Mouse (Mus musculus) liver, postnatal 0 days (tissue): ENCODE measurements around the gene Sap30bp. TPM values are rescaled to one million over a fixed set of nuclear protein-coding genes. Genes with fewer than 3 reads are reported as not detected.
A peak's percentile ranks its signal among the peaks of the same experiment; 100 is the strongest.

Source experiments
- ATAC-seq: fragments of 200-750 bp; cut with Nextera tagmentation; 2 replicates; pipeline ENCODE4 v1.8.0; 2017; ENCODE audit warnings: mild to moderate bottlenecking, moderate library complexity
- DNase-seq: peaks from one replicate; pipeline ENCODE4 v3.0.0-alpha.2; 2016
- H3K27ac ChIP-seq: fragments of 300-500 bp; sonication (generic); 2 replicates; pipeline ENCODE4 v1.5.1; 2014; ENCODE audit warnings: antibody characterized with exemption, moderate library complexity, mild to moderate bottlenecking, low read depth
- H3K27me3 ChIP-seq: fragments of 300-500 bp; sonication (generic); 2 replicates; pipeline ENCODE4 v1.6.1; 2014; ENCODE audit warnings: low read length, control low read depth, mixed read lengths; ENCODE audit not compliant: insufficient read depth
- H3K36me3 ChIP-seq: fragments of 300-500 bp; sonication (generic); replicated peaks from 2 replicates; pipeline ENCODE4 v1.6.1; 2014; ENCODE audit warnings: mild to moderate bottlenecking, control low read depth, low read length, moderate library complexity, mixed read lengths; ENCODE audit not compliant: insufficient read depth
- H3K4me1 ChIP-seq: fragments of 300-500 bp; sonication (generic); 2 replicates; pipeline ENCODE4 v1.6.1; 2014; ENCODE audit warnings: antibody characterized with exemption, mild to moderate bottlenecking, control low read depth; ENCODE audit not compliant: insufficient read depth
- H3K4me2 ChIP-seq: fragments of 300-500 bp; sonication (generic); 2 replicates; pipeline ENCODE4 v1.6.1; 2014; ENCODE audit warnings: low read depth, mild to moderate bottlenecking, low read length, moderate library complexity, mixed read lengths
- H3K4me3 ChIP-seq: fragments of 300-500 bp; sonication (generic); 2 replicates; pipeline ENCODE4 v1.5.1; 2014; ENCODE audit warnings: low read depth, low read length
- H3K9ac ChIP-seq: fragments of 300-500 bp; sonication (generic); replicated peaks from 2 replicates; pipeline ENCODE4 v1.6.1; 2014; ENCODE audit warnings: mild to moderate bottlenecking, moderate library complexity
- H3K9me3 ChIP-seq: fragments of 300-500 bp; sonication (generic); 2 replicates; pipeline ENCODE4 v1.6.1; 2016; ENCODE audit warnings: mild to moderate bottlenecking, control low read depth, low read length, mixed read lengths
- CTCF ChIP-seq: sonication (generic); IDR thresholded peaks from 2 replicates; pipeline ENCODE4 v1.5.1; 2016; ENCODE audit warnings: antibody characterized with exemption, low read depth
- EP300 ChIP-seq: IDR thresholded peaks from 2 replicates; pipeline ENCODE4 v1.6.1; 2016; ENCODE audit warnings: antibody characterized with exemption, low read depth, mild to moderate bottlenecking
- WGBS: fragments of 180-500 bp; shearing (Covaris S2); extraction: QIAGEN DNeasy Blood & Tissue Kit; methylation state at CpG from one replicate; pipeline ENCODE4 v1.1.7; 2014; ENCODE audit not compliant: insufficient replicate concordance; 5-methylcytosine and 5-hydroxymethylcytosine counted together
- polyA plus RNA-seq: library from polyadenylated mRNA; unstranded; fragments of >200 nt; fragmentation: Nextera tagmentation; extraction: Ambion mirVana; gene quantifications from 2 replicates; pipeline ENCODE4 v1.2.1, GENCODE M21; 2015

Sap30bp gene
- polyA plus RNA-seq, 1 experiment from 2014 or later = 15.4 TPM

DNA sequence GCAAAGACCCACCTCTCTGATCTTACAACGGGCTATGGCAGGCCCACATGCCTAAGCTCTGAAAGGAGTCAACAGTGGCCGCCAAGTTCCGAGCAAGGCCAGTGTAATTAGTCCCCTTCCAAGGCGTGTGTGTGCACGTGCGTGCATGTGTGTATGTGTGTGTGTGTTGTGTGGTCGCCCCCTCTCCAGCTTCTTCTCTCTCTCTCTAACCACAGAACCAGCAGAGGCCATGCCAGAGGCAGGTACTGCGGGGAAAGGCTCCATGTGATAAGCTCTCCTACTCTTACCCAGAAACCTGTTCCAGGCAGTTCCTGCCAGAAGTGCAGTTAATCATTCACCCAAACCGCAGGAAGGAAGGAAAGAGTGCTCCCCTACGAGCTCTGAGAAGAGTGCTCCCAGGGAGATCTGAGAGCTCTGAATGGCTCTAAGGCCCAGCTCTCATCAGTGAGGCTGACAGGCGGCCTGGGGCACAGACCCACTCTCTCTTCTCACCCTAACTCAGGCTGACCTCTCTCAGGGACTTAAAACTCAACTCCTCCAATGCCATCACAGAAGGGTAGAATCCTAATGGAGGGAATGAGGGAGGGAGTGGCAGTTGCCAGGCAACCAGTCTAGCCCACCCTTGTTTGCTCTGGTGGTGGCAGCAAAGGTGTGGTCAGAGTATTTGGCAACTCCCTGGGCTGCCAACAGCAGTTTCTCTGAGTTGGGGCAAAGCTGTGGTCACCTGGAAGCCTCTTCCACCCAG is 21.3 kb upstream of the Sap30bp start, which contains the start of gene Smim6:
Gene Smim6, plus strand, starts transcription at position 386 of the 745 bp plus-strand sequence.
- Histone ChIP-seq H3K36me3 (peaks cover 43% of the 10 kb centered on the region), H3K27me3 (no peaks in the 10 kb centered on the region), H3K9ac (peak within 1 kb of the TSS; percentile 58), H3K4me1 (peaks cover 25% of the 10 kb centered on the region), H3K4me2 (peak within 1 kb of the TSS; percentile 57), H3K27ac (peak within 1 kb of the TSS; percentile 90), H3K9me3 (no peaks in the 10 kb centered on the region), H3K4me3 (no peak within 1 kb of the TSS; the same call in 1 of the 2 replicates)
- DNase-seq = peak; percentile 54
- WGBS = 15% methylated on average over 11 of the region's 11 CpGs
- ATAC-seq = peak; percentile 80
- TF ChIP-seq CTCF (no peak), EP300 (no peak)

DNA sequence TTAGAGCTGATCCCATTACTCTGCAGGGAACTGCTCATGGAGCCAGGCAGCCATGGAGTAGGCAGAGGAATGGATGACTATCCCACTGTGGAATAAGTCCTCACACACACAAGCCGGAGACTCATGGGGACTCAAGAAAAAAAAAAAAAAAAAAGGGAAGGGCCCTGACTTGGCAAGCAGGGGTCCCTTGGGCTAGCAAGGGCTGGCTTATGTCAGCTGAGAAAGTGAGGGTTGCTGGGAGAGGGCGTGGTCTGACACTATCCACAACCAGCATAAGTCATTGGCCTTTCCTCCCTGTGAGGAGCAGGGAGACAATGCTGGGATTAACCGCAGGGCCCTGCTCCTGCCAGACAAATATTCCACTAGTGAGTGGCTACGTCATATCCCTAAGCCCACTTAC is 16.5 kb upstream of the Sap30bp start:
- Histone ChIP-seq H3K9me3 (no peaks in the 10 kb centered on the region), H3K9ac (no peak overlapping the region), H3K4me1 (peaks cover 18% of the 10 kb centered on the region), H3K27me3 (no peaks in the 10 kb centered on the region), H3K27ac (no peak overlapping the region), H3K4me2 (no peak overlapping the region), H3K4me3 (no peak overlapping the region), H3K36me3 (peaks cover 33% of the 10 kb centered on the region)
- TF ChIP-seq EP300 (no peak), CTCF (no peak)
- DNase-seq = no peak
- 85% methylated on average over 4 of the region's 4 CpGs for WGBS
- no peak for ATAC-seq

- H3K4me1 ChIP-seq = 0 out of 2 replicates have a peak, but pooled peaks cover 3% of the 10 kb centered on the region
- no peak overlapping the region for H3K4me2 ChIP-seq
- H3K27me3 ChIP-seq = no peaks in the 10 kb centered on the region
- H3K36me3 ChIP-seq = peaks cover 40% of the 10 kb centered on the region
- no peak for DNase-seq
- no peak for ATAC-seq
- 76% methylated on average over 5 of the region's 5 CpGs for WGBS
- peak overlapping the region; percentile 60; the same call in 1 of the 2 replicates for H3K27ac ChIP-seq
- TF ChIP-seq CTCF (no peak), EP300 (no peak)
- no peak overlapping the region for H3K4me3 ChIP-seq
- H3K9ac ChIP-seq = no peak overlapping the region
- no peaks in the 10 kb centered on the region for H3K9me3 ChIP-seq
Observed at GRCm38 (mm10) chr11:115918637-115919036, 14.4 kb upstream of the Sap30bp start.

GRCm38 (mm10) chr11:115919073-115919472 is 14.0 kb upstream of the Sap30bp start:
- Histone ChIP-seq H3K36me3 (peaks cover 37% of the 10 kb centered on the region), H3K4me2 (no peak overlapping the region), H3K4me1 (0 out of 2 replicates have a peak, but pooled peaks cover 3% of the 10 kb centered on the region), H3K9ac (no peak overlapping the region), H3K27me3 (no peaks in the 10 kb centered on the region), H3K27ac (peak overlapping the region; percentile 60; the same call in 1 of the 2 replicates), H3K9me3 (no peaks in the 10 kb centered on the region), H3K4me3 (no peak overlapping the region)
- WGBS = 62% methylated on average over 5 of the region's 5 CpGs
- ATAC-seq (peak; percentile 85), DNase-seq (no peak)
- TF ChIP-seq CTCF = no peak

DNA sequence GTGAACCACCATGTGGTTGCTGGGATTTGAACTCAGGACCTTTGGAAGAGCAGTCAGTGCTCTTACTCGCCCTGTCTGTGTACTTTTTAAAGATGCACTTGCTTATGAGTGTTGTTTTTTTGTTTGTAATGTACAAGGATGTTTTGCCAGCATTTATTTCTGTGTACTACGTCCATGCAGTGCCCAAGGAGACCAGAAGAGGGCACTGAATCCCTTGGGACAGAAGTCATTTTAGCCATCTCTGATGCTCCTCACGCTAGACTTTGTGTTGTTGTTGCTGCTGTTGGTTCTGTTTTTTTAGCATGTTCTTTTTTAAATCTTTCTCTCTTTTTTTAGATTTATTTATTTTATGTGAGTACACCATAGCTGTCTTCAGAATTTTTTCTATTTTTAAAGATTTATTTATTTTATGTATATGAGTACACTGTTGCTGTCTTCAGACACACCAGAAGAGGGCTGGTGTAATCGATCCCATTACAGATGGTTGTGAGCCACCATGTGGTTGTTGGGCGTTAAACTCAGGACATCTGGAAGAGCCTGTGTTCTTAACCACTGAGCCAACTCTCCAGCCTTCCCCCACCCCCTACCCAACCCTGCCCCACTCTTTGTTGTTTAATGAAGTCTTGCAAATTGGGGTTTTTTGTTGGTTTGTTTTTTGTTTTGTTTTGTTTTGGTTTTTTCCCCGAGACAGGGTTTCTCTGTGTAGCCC is 12.8 kb upstream of the Sap30bp start:
- H3K4me3 ChIP-seq = no peak overlapping the region
- ATAC-seq = peak; percentile 66
- H3K27ac ChIP-seq = no peak overlapping the region
- H3K27me3 ChIP-seq = no peaks in the 10 kb centered on the region
- H3K9me3 ChIP-seq = no peaks in the 10 kb centered on the region
- no peak overlapping the region for H3K9ac ChIP-seq
- TF ChIP-seq CTCF (peak; percentile 86), EP300 (no peak)
- H3K4me2 ChIP-seq = no peak overlapping the region
- DNase-seq = peak; percentile 69
- H3K36me3 ChIP-seq = peaks cover 38% of the 10 kb centered on the region
- 0 out of 2 replicates have a peak, but pooled peaks cover 3% of the 10 kb centered on the region for H3K4me1 ChIP-seq
- 38% methylated on average over 6 of the region's 6 CpGs for WGBS

- H3K4me3 ChIP-seq = no peak overlapping the region
- 0 out of 2 replicates have a peak, but pooled peaks cover 3% of the 10 kb centered on the region for H3K4me1 ChIP-seq
- TF ChIP-seq EP300 (no peak), CTCF (no peak)
- H3K36me3 ChIP-seq = peaks cover 23% of the 10 kb centered on the region
- no peak for DNase-seq
- 87% methylated on average over 1 of the region's 1 CpGs for WGBS
- ATAC-seq = no peak
- no peak overlapping the region for H3K9ac ChIP-seq
- no peak overlapping the region for H3K27ac ChIP-seq
- H3K27me3 ChIP-seq = no peaks in the 10 kb centered on the region
- H3K9me3 ChIP-seq = no peaks in the 10 kb centered on the region
- H3K4me2 ChIP-seq = no peak overlapping the region
Observed at GRCm38 (mm10) chr11:115921986-115922385, 11.1 kb upstream of the Sap30bp start.
